Mouse (Mus musculus): ENCODE measurements at regions not wholly inside any gene's neighbourhood (a gene's known extent, or its start where the extent isn't known, plus 50 kb on each side); places are given as distances from the start of the nearest gene placed in this dataset.

DNA sequence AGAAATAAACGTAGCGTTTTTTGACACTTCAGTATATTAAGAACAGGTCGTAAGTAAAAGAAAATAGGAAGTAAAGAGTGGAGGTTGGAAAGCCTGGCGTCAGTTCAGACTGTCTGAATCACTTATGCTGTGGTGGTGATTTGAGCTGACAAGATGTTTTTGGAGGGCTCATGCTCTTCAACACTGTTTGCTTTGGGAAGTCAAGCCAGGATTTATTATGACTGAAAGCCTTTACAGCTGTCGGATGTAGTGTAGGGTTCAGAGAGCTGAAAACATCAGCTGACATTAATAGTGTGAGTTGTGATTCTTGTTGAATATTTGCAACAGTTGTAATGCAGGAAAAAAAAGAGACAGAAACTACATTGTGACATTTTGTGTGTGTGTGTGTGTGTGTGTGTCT, 1062.9 kb upstream of the 4930412O13Rik start:
- 79% methylated on average over 5 of the region's 5 CpGs for WGBS
- no peak overlapping the region for H3K27ac ChIP-seq (replicated peaks; ENCODE audit: insufficient read depth, low read depth, low read length)
- no peak for TF ChIP-seq POLR2A (IDR thresholded peaks at IDR 0.05; ENCODE audit: extremely low read depth, insufficient read depth, low read length)
- TF ChIP-seq CTCF (IDR thresholded peaks at IDR 0.05; ENCODE audit: low read depth, low read length) = no peak

DNA sequence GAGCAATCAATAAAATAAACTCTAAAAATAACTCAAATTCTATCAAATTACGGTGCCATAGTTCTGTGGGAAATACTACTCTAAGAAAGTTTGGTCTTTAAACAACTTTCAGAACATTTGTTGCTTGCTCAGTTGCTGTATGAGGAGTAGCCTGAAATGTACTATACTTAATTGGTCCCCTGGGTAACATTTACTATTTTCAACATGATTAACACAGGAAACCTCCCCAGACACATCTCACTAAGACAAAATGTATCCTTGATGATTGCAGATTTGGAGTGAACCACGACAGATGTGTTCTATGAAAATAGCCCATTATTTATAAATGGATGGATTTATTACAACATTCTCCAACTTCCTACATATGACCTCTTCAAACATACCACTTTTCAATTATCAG, 1055.6 kb upstream of the 4930412O13Rik start:
- no peak overlapping the region for H3K4me3 ChIP-seq (ENCODE audit: insufficient read depth, low read depth, low read length)
- no peak overlapping the region for H3K27ac ChIP-seq (replicated peaks; ENCODE audit: insufficient read depth, low read depth, low read length)
- no peaks in the 10 kb centered on the region for H3K27me3 ChIP-seq (ENCODE audit: control insufficient read depth, insufficient read depth, low read length)
- WGBS = 83% methylated on average over 2 of the region's 2 CpGs
- no peaks in the 10 kb centered on the region for H3K79me2 ChIP-seq (ENCODE audit: control insufficient read depth, insufficient read depth, low read length)
- H3K36me3 ChIP-seq (ENCODE audit: control insufficient read depth, insufficient read depth, low read length) = no peaks in the 10 kb centered on the region
- DNase-seq (ENCODE audit: extremely low read depth, low read depth, low spot score) = no peak
- H3K9ac ChIP-seq (ENCODE audit: low read depth, low read length) = no peak overlapping the region
- no peaks in the 10 kb centered on the region for H3K4me1 ChIP-seq (ENCODE audit: control insufficient read depth, insufficient read depth, low read length)
- TF ChIP-seq CTCF (IDR thresholded peaks at IDR 0.05; ENCODE audit: low read depth, low read length) (no peak), POLR2A (IDR thresholded peaks at IDR 0.05; ENCODE audit: extremely low read depth, insufficient read depth, low read length) (no peak)

More for the DNA sequence above, 1062.9 kb upstream of the 4930412O13Rik start:
- Histone ChIP-seq H3K79me2 (ENCODE audit: control insufficient read depth, insufficient read depth, low read length) (no peaks in the 10 kb centered on the region), H3K27me3 (ENCODE audit: control insufficient read depth, insufficient read depth, low read length) (no peaks in the 10 kb centered on the region), H3K9ac (ENCODE audit: low read depth, low read length) (no peak overlapping the region), H3K36me3 (ENCODE audit: control insufficient read depth, insufficient read depth, low read length) (no peaks in the 10 kb centered on the region), H3K4me1 (ENCODE audit: control insufficient read depth, insufficient read depth, low read length) (no peaks in the 10 kb centered on the region), H3K4me3 (ENCODE audit: insufficient read depth, low read depth, low read length) (no peak overlapping the region)
- no peak for DNase-seq (ENCODE audit: extremely low read depth, low read depth, low spot score)

Data from liver, adult 2 months (tissue).